27 mouse cellular contexts compared by ENCODE assay signal in genomic region chr12:8281225-8282017, GRCm38 (mm10). TPM values are rescaled to one million over a fixed set of nuclear protein-coding genes. Genes with fewer than 3 reads are reported as not detected.
DNase-seq lines count a peak whose midpoint lies in the region; ATAC-seq and TF ChIP-seq lines count a peak whose summit lies in the region.
"Had no signal": no experiment of that assay in that cellular context is flagged by ENCODE, and none has a peak within 500 bp of the region (broad histone marks: within the 10 kb centered on the region; RNA-seq: fewer than 3 reads in every experiment).

No protein-coding gene starts in this region.

- H3K27me3 ChIP-seq in embryonic facial prominence, embryonic 12.5 days: no peaks in the 10 kb centered on the region
- H3K27me3 ChIP-seq in embryonic facial prominence, embryonic 10.5 days (replicated peaks; ENCODE audit: low read depth, poor library complexity, severe bottlenecking): no peaks in the 10 kb centered on the region
- H3K27me3 ChIP-seq in intestine, embryonic 14.5 days (replicated peaks; ENCODE audit: control insufficient read depth, insufficient read depth, low read length): no peaks in the 10 kb centered on the region
- H3K27me3 ChIP-seq in intestine, embryonic 16.5 days (replicated peaks; ENCODE audit: control insufficient read depth, insufficient read depth, low read length): no peaks in the 10 kb centered on the region
- H3K27me3 ChIP-seq in E14TG2a.4 (ENCODE audit: insufficient read depth, low read length): no peaks in the 10 kb centered on the region
- no peaks in the 10 kb centered on the region for H3K27me3 ChIP-seq in liver, embryonic 13.5 days
- H3K27me3 ChIP-seq in stomach, postnatal 0 days (ENCODE audit: control insufficient read depth, insufficient read depth, low read length): no peaks in the 10 kb centered on the region
- H3K27me3 ChIP-seq: embryonic facial prominence, embryonic 15.5 days; kidney, embryonic 15.5 days; neural tube, embryonic 15.5 days; Patski had no signal

- no peak for DNase-seq in embryonic facial prominence, embryonic 10.5 days (ENCODE audit: low spot score)
- peak; percentile 44 for DNase-seq in intestine, embryonic 14.5 days (ENCODE audit: low spot score)
- no peak for DNase-seq in liver, embryonic 13.5 days
- DNase-seq in stomach, postnatal 0 days (ENCODE audit: low spot score): no peak
- DNase-seq: adrenal gland, adult 8-10 months; cerebellum, adult 11-12 months; cerebellum, postnatal 10 days; kidney, adult 11 months; kidney, postnatal 4 days; lung, postnatal 4 days; thymus, adult 2 months had no signal

- no peaks in the 10 kb centered on the region for H3K4me1 ChIP-seq in embryonic facial prominence, embryonic 12.5 days
- H3K4me1 ChIP-seq in embryonic facial prominence, embryonic 10.5 days: peaks cover 3% of the 10 kb centered on the region; the same call in 1 of the 2 replicates
- H3K4me1 ChIP-seq in intestine, embryonic 14.5 days (replicated peaks; ENCODE audit: control insufficient read depth, insufficient read depth, low read length): no peaks in the 10 kb centered on the region
- no peaks in the 10 kb centered on the region for H3K4me1 ChIP-seq in intestine, embryonic 16.5 days (ENCODE audit: control insufficient read depth, insufficient read depth, low read length)
- H3K4me1 ChIP-seq in E14TG2a.4 (replicated peaks; ENCODE audit: low read depth, low read length): peaks cover 32% of the 10 kb centered on the region
- H3K4me1 ChIP-seq in liver, embryonic 13.5 days (replicated peaks): peaks cover 4% of the 10 kb centered on the region; the same call in 1 of the 2 replicates
- H3K4me1 ChIP-seq in stomach, postnatal 0 days (replicated peaks; ENCODE audit: control insufficient read depth, insufficient read depth): no peaks in the 10 kb centered on the region
- H3K4me1 ChIP-seq: embryonic facial prominence, embryonic 15.5 days; kidney, embryonic 15.5 days; neural tube, embryonic 15.5 days had no signal

- H3K9ac ChIP-seq in embryonic facial prominence, embryonic 12.5 days: no peak overlapping the region
- H3K9ac ChIP-seq in intestine, embryonic 14.5 days (ENCODE audit: low read length): no peak overlapping the region
- H3K9ac ChIP-seq in intestine, embryonic 16.5 days (ENCODE audit: low read depth, low read length): no peak overlapping the region
- H3K9ac ChIP-seq in liver, embryonic 13.5 days: no peak overlapping the region
- H3K9ac ChIP-seq in stomach, postnatal 0 days (ENCODE audit: low read length): no peak overlapping the region
- H3K9ac ChIP-seq: embryonic facial prominence, embryonic 15.5 days; kidney, embryonic 15.5 days; neural tube, embryonic 15.5 days had no signal

- 0 out of 2 replicates have a peak, but pooled peaks have one; percentile 30 for ATAC-seq in embryonic facial prominence, embryonic 12.5 days (ENCODE audit: insufficient number of reproducible peaks, insufficient read depth, low FRiP score, low TSS enrichment)
- ATAC-seq in intestine, embryonic 14.5 days (replicated peaks; ENCODE audit: low FRiP score, low TSS enrichment, low read depth): no peak
- no peak for ATAC-seq in intestine, embryonic 16.5 days
- ATAC-seq in liver, embryonic 13.5 days (ENCODE audit: low read depth): peak; percentile 59
- no peak for ATAC-seq in stomach, postnatal 0 days (ENCODE audit: low FRiP score, low TSS enrichment)
- no peak for ATAC-seq in activated CD4-positive, CD25-positive, alpha-beta regulatory T cell, adult 4 months
- ATAC-seq: forebrain, embryonic 14.5 days; hindbrain, postnatal 0 days; midbrain, embryonic 16.5 days; Patski had no signal

- WGBS in embryonic facial prominence, embryonic 12.5 days: 78% methylated on average over 15 of the region's 15 CpGs
- WGBS in embryonic facial prominence, embryonic 10.5 days: 81% methylated on average over 15 of the region's 15 CpGs
- WGBS in intestine, embryonic 14.5 days: 90% methylated on average over 15 of the region's 15 CpGs
- 86% methylated on average over 15 of the region's 15 CpGs for WGBS in intestine, embryonic 16.5 days
- WGBS in liver, embryonic 13.5 days (ENCODE audit: insufficient replicate concordance): 79% methylated on average over 15 of the region's 15 CpGs
- WGBS in stomach, postnatal 0 days: 80% methylated on average over 15 of the region's 15 CpGs

- no peaks in the 10 kb centered on the region for H3K9me3 ChIP-seq in embryonic facial prominence, embryonic 12.5 days
- no peaks in the 10 kb centered on the region for H3K9me3 ChIP-seq in embryonic facial prominence, embryonic 10.5 days
- H3K9me3 ChIP-seq in intestine, embryonic 14.5 days (ENCODE audit: control insufficient read depth, low read length): no peaks in the 10 kb centered on the region
- no peaks in the 10 kb centered on the region for H3K9me3 ChIP-seq in intestine, embryonic 16.5 days (ENCODE audit: control insufficient read depth, low read length)
- H3K9me3 ChIP-seq in E14TG2a.4 (ENCODE audit: low read length): no peaks in the 10 kb centered on the region
- no peaks in the 10 kb centered on the region for H3K9me3 ChIP-seq in liver, embryonic 13.5 days (replicated peaks)
- H3K9me3 ChIP-seq in stomach, postnatal 0 days (ENCODE audit: control insufficient read depth, low read length): no peaks in the 10 kb centered on the region
- H3K9me3 ChIP-seq: embryonic facial prominence, embryonic 15.5 days; G1E; kidney, embryonic 15.5 days; neural tube, embryonic 15.5 days had no signal

- H3K4me2 ChIP-seq in embryonic facial prominence, embryonic 12.5 days (replicated peaks): no peak overlapping the region
- H3K4me2 ChIP-seq in intestine, embryonic 14.5 days (ENCODE audit: low read length): no peak overlapping the region
- no peak overlapping the region for H3K4me2 ChIP-seq in intestine, embryonic 16.5 days (ENCODE audit: low read depth, low read length)
- no peak overlapping the region for H3K4me2 ChIP-seq in liver, embryonic 13.5 days
- H3K4me2 ChIP-seq in stomach, postnatal 0 days (replicated peaks; ENCODE audit: low read depth): no peak overlapping the region
- H3K4me2 ChIP-seq: embryonic facial prominence, embryonic 15.5 days; kidney, embryonic 15.5 days; neural tube, embryonic 15.5 days had no signal

- H3K27ac ChIP-seq in embryonic facial prominence, embryonic 12.5 days: no peak overlapping the region
- no peak overlapping the region for H3K27ac ChIP-seq in embryonic facial prominence, embryonic 10.5 days (replicated peaks)
- no peak overlapping the region for H3K27ac ChIP-seq in intestine, embryonic 14.5 days (ENCODE audit: low read depth)
- H3K27ac ChIP-seq in intestine, embryonic 16.5 days (ENCODE audit: low read length): no peak overlapping the region
- H3K27ac ChIP-seq in liver, embryonic 13.5 days: no peak overlapping the region; the same call in 1 of the 2 replicates
- no peak overlapping the region for H3K27ac ChIP-seq in stomach, postnatal 0 days (replicated peaks)
- H3K27ac ChIP-seq: embryonic facial prominence, embryonic 15.5 days; hindbrain, postnatal 0 days; kidney, embryonic 15.5 days; neural tube, embryonic 15.5 days had no signal

- TF ChIP-seq CTCF in E14TG2a.4 (conservative IDR thresholded peaks at IDR 0.05; ENCODE audit: low read length): no peak
- no peak for TF ChIP-seq CTCF in stomach, postnatal 0 days (IDR thresholded peaks at IDR 0.05; ENCODE audit: low read depth)

- H3K4me3 ChIP-seq in embryonic facial prominence, embryonic 12.5 days: no peak overlapping the region
- H3K4me3 ChIP-seq in embryonic facial prominence, embryonic 10.5 days: no peak overlapping the region
- H3K4me3 ChIP-seq in intestine, embryonic 14.5 days (ENCODE audit: low read depth, low read length): no peak overlapping the region
- no peak overlapping the region for H3K4me3 ChIP-seq in intestine, embryonic 16.5 days (ENCODE audit: low read length)
- peak overlapping the region; percentile 50; the same call in 1 of the 2 replicates for H3K4me3 ChIP-seq in E14TG2a.4 (replicated peaks; ENCODE audit: low read length)
- H3K4me3 ChIP-seq in liver, embryonic 13.5 days (replicated peaks): no peak overlapping the region
- H3K4me3 ChIP-seq in stomach, postnatal 0 days (ENCODE audit: low read depth, low read length): no peak overlapping the region
- H3K4me3 ChIP-seq: embryonic facial prominence, embryonic 15.5 days; kidney, embryonic 15.5 days; myocyte; neural tube, embryonic 15.5 days had no signal

- no peak for TF ChIP-seq EP300 in stomach, postnatal 0 days (optimal IDR thresholded peaks at IDR 0.05)

- peaks cover 11% of the 10 kb centered on the region for H3K36me3 ChIP-seq in embryonic facial prominence, embryonic 12.5 days
- peaks cover 29% of the 10 kb centered on the region for H3K36me3 ChIP-seq in embryonic facial prominence, embryonic 10.5 days (replicated peaks)
- H3K36me3 ChIP-seq in intestine, embryonic 14.5 days (ENCODE audit: control insufficient read depth, insufficient read depth, low read length): peaks cover 21% of the 10 kb centered on the region; the same call in 1 of the 2 replicates
- H3K36me3 ChIP-seq in intestine, embryonic 16.5 days (ENCODE audit: control insufficient read depth, insufficient read depth, low read length): no peaks in the 10 kb centered on the region
- peaks cover 5% of the 10 kb centered on the region; the same call in 1 of the 2 replicates for H3K36me3 ChIP-seq in E14TG2a.4 (ENCODE audit: insufficient read depth, low read length)
- H3K36me3 ChIP-seq in liver, embryonic 13.5 days: peaks cover 5% of the 10 kb centered on the region; the same call in 1 of the 2 replicates
- no peaks in the 10 kb centered on the region; the same call in 1 of the 2 replicates for H3K36me3 ChIP-seq in stomach, postnatal 0 days (ENCODE audit: control insufficient read depth, insufficient read depth, low read length)
- H3K36me3 ChIP-seq: G1E had no signal

RNA-seq across cellular contexts. Expression of gene Gdf7, which starts 20.3 kb away (rescaled TPM):
- 1.8 and 2.5 TPM in 2 replicates for polyA plus RNA-seq in embryonic facial prominence, embryonic 12.5 days (2016; fragmentation: Nextera tagmentation; extraction: Ambion mirVana)
- polyA plus RNA-seq in embryonic facial prominence, embryonic 10.5 days (2016; fragmentation: Nextera tagmentation; extraction: Ambion mirVana): 0.10 and 0.17 TPM in 2 replicates
- not detected in 2 replicates for polyA plus RNA-seq in intestine, embryonic 14.5 days (2014; fragmentation: Nextera tagmentation; extraction: Ambion mirVana)
- not detected in 2 replicates for polyA plus RNA-seq in intestine, embryonic 16.5 days (2015; fragmentation: Nextera tagmentation; extraction: Ambion mirVana)
- polyA plus RNA-seq in liver, embryonic 13.5 days (2015; fragmentation: Nextera tagmentation; extraction: Ambion mirVana): not detected in 2 replicates
- polyA plus RNA-seq in stomach, postnatal 0 days (2015; fragmentation: Nextera tagmentation; extraction: Ambion mirVana): 0.06 TPM in 1 of 2 replicates, not detected in the other
- polyA plus RNA-seq in activated CD4-positive, CD25-positive, alpha-beta regulatory T cell, adult 4 months (2017; shearing (Covaris generic)): not detected
- polyA plus RNA-seq: forebrain, embryonic 14.5 days; G1E; heart, postnatal 0 days; lung, embryonic 16.5 days; Patski; small intestine, adult 2 months had no signal

RNA-seq across cellular contexts. Expression of gene Hs1bp3, which starts 31.8 kb away (rescaled TPM):
- 19.1 and 20.3 TPM in 2 replicates for polyA plus RNA-seq in embryonic facial prominence, embryonic 12.5 days (2016; fragmentation: Nextera tagmentation; extraction: Ambion mirVana)
- 17.9 and 18.8 TPM in 2 replicates for polyA plus RNA-seq in embryonic facial prominence, embryonic 10.5 days (2016; fragmentation: Nextera tagmentation; extraction: Ambion mirVana)
- 15.4 and 15.7 TPM in 2 replicates for polyA plus RNA-seq in intestine, embryonic 14.5 days (2014; fragmentation: Nextera tagmentation; extraction: Ambion mirVana)
- polyA plus RNA-seq in intestine, embryonic 16.5 days (2015; fragmentation: Nextera tagmentation; extraction: Ambion mirVana): 30.3 and 32.5 TPM in 2 replicates
- polyA plus RNA-seq in liver, embryonic 13.5 days (2015; fragmentation: Nextera tagmentation; extraction: Ambion mirVana): 3.7 and 4.1 TPM in 2 replicates
- 7.0 and 7.7 TPM in 2 replicates for polyA plus RNA-seq in stomach, postnatal 0 days (2015; fragmentation: Nextera tagmentation; extraction: Ambion mirVana)
- 1 to 10 TPM; 3.3 TPM for polyA plus RNA-seq in activated CD4-positive, CD25-positive, alpha-beta regulatory T cell, adult 4 months (2017; shearing (Covaris generic))

Comparison
In these comparisons a context has a peak if more than half of its experiments do, and no peak if none do; other contexts are left out.
1. ATAC-seq: peak in embryonic facial prominence, embryonic 12.5 days (single experiment) and liver, embryonic 13.5 days (single experiment); none in intestine, embryonic 14.5 days (single experiment), intestine, embryonic 16.5 days (single experiment), stomach, postnatal 0 days (single experiment) and activated CD4-positive, CD25-positive, alpha-beta regulatory T cell, adult 4 months (single experiment).